Mouse (Mus musculus): Measurements from ENCODE around the gene Cep55. TPM values are rescaled to one million over a fixed set of nuclear protein-coding genes. Genes with fewer than 3 reads are reported as not detected.

Gene Cep55
- polyA plus RNA-seq, 1 experiment from 2014 or later: 33.5 TPM

- H3K36me3 ChIP-seq (ENCODE audit: control insufficient read depth, insufficient read depth): no peaks in the 10 kb centered on the region
- H3K9me3 ChIP-seq (replicated peaks; ENCODE audit: control insufficient read depth, low read length): no peaks in the 10 kb centered on the region
- H3K27ac ChIP-seq (ENCODE audit: low read length): no peak overlapping the region
- ATAC-seq (replicated peaks; ENCODE audit: extremely low read depth, insufficient read depth, low FRiP score): no peak
- H3K9ac ChIP-seq (ENCODE audit: low read length): no peak overlapping the region
- H3K4me1 ChIP-seq (ENCODE audit: control insufficient read depth, insufficient read depth, low read length): peaks cover 5% of the 10 kb centered on the region; the same call in 1 of the 2 replicates
- no peak overlapping the region for H3K4me2 ChIP-seq (ENCODE audit: low read depth, low read length)
- H3K4me3 ChIP-seq (ENCODE audit: low read length): no peak overlapping the region
- WGBS: 83% methylated on average over 4 of the region's 4 CpGs
- H3K27me3 ChIP-seq (ENCODE audit: control insufficient read depth, insufficient read depth, low read length): no peaks in the 10 kb centered on the region
Observed at GRCm38 (mm10) chr19:38107871-38108270, 53.1 kb downstream of the Cep55 start.

DNA sequence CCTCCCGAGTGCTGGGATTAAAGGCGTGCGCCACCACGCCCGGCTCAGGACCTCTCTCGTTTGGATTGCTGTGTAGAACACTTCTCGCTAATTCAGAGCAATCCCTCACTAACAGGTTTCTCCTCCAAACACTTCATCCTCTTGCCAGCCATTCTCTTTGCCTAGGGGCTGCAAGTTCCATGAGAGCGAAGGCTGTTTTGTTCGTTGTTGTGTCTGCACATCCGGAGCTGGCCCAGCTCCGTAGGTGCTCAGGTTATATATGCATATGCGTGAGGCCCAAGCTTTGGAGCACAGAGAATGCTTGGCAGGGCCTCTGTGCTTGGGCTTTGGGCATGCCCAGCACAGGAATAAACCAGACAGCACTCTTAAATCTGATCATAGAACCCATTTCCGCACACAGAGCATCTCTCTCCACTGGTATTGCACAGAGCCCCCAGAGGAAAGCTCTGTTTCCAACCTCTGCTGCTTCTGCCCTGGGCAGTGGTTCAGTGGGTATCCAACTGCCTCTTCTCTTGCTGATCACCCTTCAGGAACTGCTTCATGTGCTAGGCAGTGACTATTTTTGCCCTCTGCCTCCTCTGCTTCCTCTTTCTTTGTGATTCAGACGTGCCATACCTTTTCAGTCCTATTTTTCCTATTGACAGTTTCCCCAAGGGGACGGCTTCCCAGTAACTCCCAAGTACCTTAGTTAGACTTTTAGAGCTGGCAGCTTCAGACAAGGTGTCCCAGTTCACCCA lies 54.9 kb downstream of the Cep55 start:
- H3K27ac ChIP-seq (ENCODE audit: low read length): no peak overlapping the region
- H3K36me3 ChIP-seq (ENCODE audit: control insufficient read depth, insufficient read depth): no peaks in the 10 kb centered on the region
- no peak overlapping the region for H3K4me2 ChIP-seq (ENCODE audit: low read depth, low read length)
- no peak for ATAC-seq (replicated peaks; ENCODE audit: extremely low read depth, insufficient read depth, low FRiP score)
- 89% methylated on average over 15 of the region's 15 CpGs for WGBS
- H3K4me1 ChIP-seq (ENCODE audit: control insufficient read depth, insufficient read depth, low read length): peaks cover 5% of the 10 kb centered on the region; the same call in 1 of the 2 replicates
- no peak overlapping the region for H3K4me3 ChIP-seq (ENCODE audit: low read length)
- H3K9me3 ChIP-seq (replicated peaks; ENCODE audit: control insufficient read depth, low read length): no peaks in the 10 kb centered on the region
- H3K9ac ChIP-seq (ENCODE audit: low read length): no peak overlapping the region
- H3K27me3 ChIP-seq (ENCODE audit: control insufficient read depth, insufficient read depth, low read length): 0 out of 2 replicates have a peak, but pooled peaks cover 2% of the 10 kb centered on the region

- ATAC-seq (replicated peaks; ENCODE audit: extremely low read depth, insufficient read depth, low FRiP score): no peak
- Histone ChIP-seq H3K9ac (ENCODE audit: low read length) (no peak overlapping the region), H3K27me3 (ENCODE audit: control insufficient read depth, insufficient read depth, low read length) (0 out of 2 replicates have a peak, but pooled peaks cover 2% of the 10 kb centered on the region), H3K27ac (ENCODE audit: low read length) (no peak overlapping the region), H3K9me3 (replicated peaks; ENCODE audit: control insufficient read depth, low read length) (no peaks in the 10 kb centered on the region), H3K4me1 (ENCODE audit: control insufficient read depth, insufficient read depth, low read length) (peaks cover 5% of the 10 kb centered on the region; the same call in 1 of the 2 replicates), H3K4me3 (ENCODE audit: low read length) (no peak overlapping the region), H3K4me2 (ENCODE audit: low read depth, low read length) (no peak overlapping the region), H3K36me3 (ENCODE audit: control insufficient read depth, insufficient read depth) (no peaks in the 10 kb centered on the region)
- 73% methylated on average over 8 of the region's 8 CpGs for WGBS
Observed at GRCm38 (mm10) chr19:38111056-38111455, 56.2 kb downstream of the Cep55 start.

DNA sequence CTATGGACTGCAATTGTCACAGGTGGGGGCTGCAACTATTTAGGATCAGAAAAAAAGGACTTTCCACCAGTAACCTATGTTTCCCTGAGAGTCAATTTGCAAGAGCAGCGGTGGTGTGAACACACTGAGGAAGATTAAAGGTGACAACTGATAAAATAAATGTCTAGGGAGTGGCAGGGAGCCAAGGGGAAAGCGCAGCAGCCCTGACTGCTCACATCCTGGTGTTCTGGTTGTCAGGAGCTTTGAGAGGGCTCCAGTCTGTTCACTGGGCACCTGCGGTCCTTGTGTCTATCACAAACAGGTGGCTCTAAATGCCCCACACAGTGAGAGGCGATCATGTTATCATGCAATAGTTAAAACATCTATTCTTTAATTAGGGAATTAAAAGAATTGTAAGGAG lies 57.8 kb downstream of the Cep55 start:
- Histone ChIP-seq H3K4me1 (ENCODE audit: control insufficient read depth, insufficient read depth, low read length) (peaks cover 5% of the 10 kb centered on the region; the same call in 1 of the 2 replicates), H3K27me3 (ENCODE audit: control insufficient read depth, insufficient read depth, low read length) (0 out of 2 replicates have a peak, but pooled peaks cover 2% of the 10 kb centered on the region), H3K9ac (ENCODE audit: low read length) (no peak overlapping the region), H3K4me3 (ENCODE audit: low read length) (no peak overlapping the region), H3K9me3 (replicated peaks; ENCODE audit: control insufficient read depth, low read length) (no peaks in the 10 kb centered on the region), H3K27ac (ENCODE audit: low read length) (no peak overlapping the region), H3K4me2 (ENCODE audit: low read depth, low read length) (no peak overlapping the region), H3K36me3 (ENCODE audit: control insufficient read depth, insufficient read depth) (no peaks in the 10 kb centered on the region)
- no peak for ATAC-seq (replicated peaks; ENCODE audit: extremely low read depth, insufficient read depth, low FRiP score)
- 24% methylated on average over 4 of the region's 4 CpGs for WGBS

GRCm38 (mm10) chr19:38114834-38115491 lies 60.2 kb downstream of the Cep55 start:
- Histone ChIP-seq H3K36me3 (ENCODE audit: control insufficient read depth, insufficient read depth) (no peaks in the 10 kb centered on the region), H3K27me3 (ENCODE audit: control insufficient read depth, insufficient read depth, low read length) (0 out of 2 replicates have a peak, but pooled peaks cover 2% of the 10 kb centered on the region), H3K4me1 (ENCODE audit: control insufficient read depth, insufficient read depth, low read length) (peaks cover 5% of the 10 kb centered on the region; the same call in 1 of the 2 replicates), H3K4me3 (ENCODE audit: low read length) (no peak overlapping the region), H3K9ac (ENCODE audit: low read length) (no peak overlapping the region), H3K27ac (ENCODE audit: low read length) (no peak overlapping the region), H3K9me3 (replicated peaks; ENCODE audit: control insufficient read depth, low read length) (no peaks in the 10 kb centered on the region), H3K4me2 (ENCODE audit: low read depth, low read length) (no peak overlapping the region)
- ATAC-seq (replicated peaks; ENCODE audit: extremely low read depth, insufficient read depth, low FRiP score): no peak
- WGBS: 84% methylated on average over 7 of the region's 7 CpGs

GRCm38 (mm10) chr19:38120123-38120760 lies 65.4 kb downstream of the Cep55 start:
- no peak overlapping the region for H3K4me2 ChIP-seq (ENCODE audit: low read depth, low read length)
- WGBS: 84% methylated on average over 5 of the region's 5 CpGs
- H3K27me3 ChIP-seq (ENCODE audit: control insufficient read depth, insufficient read depth, low read length): peaks cover 29% of the 10 kb centered on the region
- no peak overlapping the region for H3K27ac ChIP-seq (ENCODE audit: low read length)
- no peak overlapping the region for H3K9ac ChIP-seq (ENCODE audit: low read length)
- H3K9me3 ChIP-seq (replicated peaks; ENCODE audit: control insufficient read depth, low read length): no peaks in the 10 kb centered on the region
- no peaks in the 10 kb centered on the region for H3K36me3 ChIP-seq (ENCODE audit: control insufficient read depth, insufficient read depth)
- no peak overlapping the region for H3K4me3 ChIP-seq (ENCODE audit: low read length)
- ATAC-seq (replicated peaks; ENCODE audit: extremely low read depth, insufficient read depth, low FRiP score): no peak
- no peaks in the 10 kb centered on the region for H3K4me1 ChIP-seq (ENCODE audit: control insufficient read depth, insufficient read depth, low read length)

DNA sequence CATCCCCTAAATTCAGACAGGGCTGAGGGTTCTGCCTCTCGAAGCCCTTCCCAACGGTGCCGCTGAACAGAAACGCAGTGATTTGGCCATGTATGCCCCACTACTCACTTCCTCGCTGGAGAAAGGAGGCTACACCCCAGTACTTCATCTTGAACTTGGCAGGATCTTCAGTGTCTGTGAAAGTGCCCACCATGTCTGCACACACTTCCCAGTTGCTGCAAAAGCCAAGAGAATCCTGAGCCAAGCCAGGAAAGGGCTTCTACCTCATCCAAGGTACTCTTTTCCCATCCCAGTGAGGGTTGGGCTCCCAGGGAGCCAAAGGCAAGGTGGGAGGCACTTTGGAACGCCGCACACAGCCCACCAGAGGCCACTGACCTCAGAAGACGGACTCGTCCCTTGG lies 69.1 kb downstream of the Cep55 start:
- Histone ChIP-seq H3K36me3 (ENCODE audit: control insufficient read depth, insufficient read depth) (no peaks in the 10 kb centered on the region), H3K9me3 (replicated peaks; ENCODE audit: control insufficient read depth, low read length) (no peaks in the 10 kb centered on the region), H3K4me1 (ENCODE audit: control insufficient read depth, insufficient read depth, low read length) (no peaks in the 10 kb centered on the region), H3K4me2 (ENCODE audit: low read depth, low read length) (peak overlapping the region; percentile 91), H3K27me3 (ENCODE audit: control insufficient read depth, insufficient read depth, low read length) (peaks cover 35% of the 10 kb centered on the region), H3K9ac (ENCODE audit: low read length) (no peak overlapping the region), H3K4me3 (ENCODE audit: low read length) (peak overlapping the region; percentile 55), H3K27ac (ENCODE audit: low read length) (no peak overlapping the region)
- WGBS: 24% methylated on average over 9 of the region's 9 CpGs
- no peak for ATAC-seq (replicated peaks; ENCODE audit: extremely low read depth, insufficient read depth, low FRiP score)

Data from heart, embryonic 16.5 days (tissue).